Mouse (Mus musculus) stomach, adult 2 months (tissue): ENCODE data around the gene Olfr1002. TPM values are rescaled to one million over a fixed set of nuclear protein-coding genes. Genes with fewer than 3 reads are reported as not detected.

Experiments used
- polyA plus RNA-seq: library from polyadenylated mRNA; depleted of rRNA; stranded (reverse); fragments of >200 nt; gene quantifications from 2 replicates; pipeline ENCODE4 v1.2.3, GENCODE M21; 2012; rRNA removed

Olfr1002 gene
- not detected in 2 replicates for polyA plus RNA-seq

GRCm38 (mm10) chr2:85650604-85651003, at the start of gene Olfr1002:
TSS of gene Olfr1002 (minus strand) at chr2:85650704.

GRCm38 (mm10) chr2:85689131-85689530, 38.6 kb upstream of the Olfr1002 start, which contains the start of gene Olfr1008:
TSS of gene Olfr1008 (plus strand) at chr2:85689431.

GRCm38 (mm10) chr2:85678667-85679066, 28.2 kb upstream of the Olfr1002 start, which contains the start of gene Olfr1006:
TSS of gene Olfr1006 (minus strand) at chr2:85678767.

GRCm38 (mm10) chr2:85664355-85664754, 13.9 kb upstream of the Olfr1002 start, which contains the start of gene Olfr154:
TSS of gene Olfr154 (minus strand) at chr2:85664455.

GRCm38 (mm10) chr2:85611803-85612202, 38.7 kb downstream of the Olfr1002 start, which contains the start of gene Olfr1000:
TSS of gene Olfr1000 (minus strand) at chr2:85611903.

Other genes with a start within 250 kb of the Olfr1002 start
- not detected in 2 replicates for gene Olfr992, start 241.2 kb downstream of the Olfr1002 start, polyA plus RNA-seq
- gene Olfr993, start 235.8 kb downstream of the Olfr1002 start, polyA plus RNA-seq = not detected in 2 replicates
- gene Olfr994, start 214.3 kb downstream of the Olfr1002 start, polyA plus RNA-seq = not detected in 2 replicates
- gene Olfr995, start 207.1 kb downstream of the Olfr1002 start, polyA plus RNA-seq = not detected in 2 replicates
- gene 4833423E24Rik, start 131.7 kb downstream of the Olfr1002 start, polyA plus RNA-seq = 2.0 and 2.9 TPM in 2 replicates
- gene Olfr996, start 71.5 kb downstream of the Olfr1002 start, polyA plus RNA-seq = not detected in 2 replicates
- gene Olfr998, start 61.8 kb downstream of the Olfr1002 start, polyA plus RNA-seq = not detected in 2 replicates
- gene Olfr1000, start 38.8 kb downstream of the Olfr1002 start, polyA plus RNA-seq = not detected in 2 replicates
- gene Olfr154, start 13.8 kb upstream of the Olfr1002 start, polyA plus RNA-seq = not detected in 2 replicates
- not detected in 2 replicates for gene Olfr1006, start 28.1 kb upstream of the Olfr1002 start, polyA plus RNA-seq
- not detected in 2 replicates for gene Olfr1008, start 38.7 kb upstream of the Olfr1002 start, polyA plus RNA-seq
- not detected in 2 replicates for gene Olfr1009, start 64.7 kb upstream of the Olfr1002 start, polyA plus RNA-seq
- gene Olfr1012, start 112.1 kb upstream of the Olfr1002 start, polyA plus RNA-seq = not detected in 2 replicates
- gene Olfr1013, start 116.4 kb upstream of the Olfr1002 start, polyA plus RNA-seq = not detected in 2 replicates
- gene Olfr1014, start 122.0 kb upstream of the Olfr1002 start, polyA plus RNA-seq = not detected in 2 replicates
- not detected in 2 replicates for gene Olfr1015, start 131.3 kb upstream of the Olfr1002 start, polyA plus RNA-seq
- not detected in 2 replicates for gene Olfr1016, start 151.8 kb upstream of the Olfr1002 start, polyA plus RNA-seq
- not detected in 2 replicates for gene Olfr1018, start 167.8 kb upstream of the Olfr1002 start, polyA plus RNA-seq
- gene Olfr1019, start 194.8 kb upstream of the Olfr1002 start, polyA plus RNA-seq = not detected in 2 replicates
- not detected in 2 replicates for gene Olfr1020, start 196.3 kb upstream of the Olfr1002 start, polyA plus RNA-seq
- gene Olfr1022, start 217.9 kb upstream of the Olfr1002 start, polyA plus RNA-seq = not detected in 2 replicates
- gene Olfr1023, start 234.9 kb upstream of the Olfr1002 start, polyA plus RNA-seq = not detected in 2 replicates